Mouse (Mus musculus) neural tube, embryonic 14.5 days (tissue): ENCODE results near the gene Nav3. TPM values are rescaled to one million over a fixed set of nuclear protein-coding genes. Genes with fewer than 3 reads are reported as not detected.
A peak's percentile ranks its signal among the peaks of the same experiment; 100 is the strongest.

Experiments used
- ATAC-seq: fragments of 200-750 bp; cut with Nextera tagmentation; 2 replicates; pipeline ENCODE4 v1.8.0; 2017; ENCODE audit warnings: low read depth, mild to moderate bottlenecking, moderate TSS enrichment, moderate library complexity
- H3K27ac ChIP-seq: fragments of 300-500 bp; sonication (generic); 2 replicates; pipeline ENCODE4 v1.5.1; 2014; ENCODE audit warnings: low read depth, mild to moderate bottlenecking, control low read depth, low read length, moderate library complexity, mixed read lengths
- H3K27me3 ChIP-seq: fragments of 300-500 bp; sonication (generic); 2 replicates; pipeline ENCODE4 v1.6.1; 2014; ENCODE audit warnings: low read length; ENCODE audit not compliant: control insufficient read depth, insufficient read depth
- H3K36me3 ChIP-seq: fragments of 300-500 bp; sonication (generic); 2 replicates; pipeline ENCODE4 v1.6.1; 2014; ENCODE audit warnings: low read length, mixed read lengths; ENCODE audit not compliant: control insufficient read depth, insufficient read depth
- H3K4me1 ChIP-seq: fragments of 300-500 bp; sonication (generic); 2 replicates; pipeline ENCODE4 v1.6.1; 2014; ENCODE audit warnings: low read length; ENCODE audit not compliant: control insufficient read depth, insufficient read depth
- H3K4me2 ChIP-seq: fragments of 300-500 bp; sonication (generic); 2 replicates; pipeline ENCODE4 v1.6.1; 2014; ENCODE audit warnings: mild to moderate bottlenecking, low read depth, low read length, control low read depth
- H3K4me3 ChIP-seq: fragments of 300-500 bp; sonication (generic); 2 replicates; pipeline ENCODE4 v1.5.1; 2014; ENCODE audit warnings: low read depth, low read length, control low read depth, mixed read lengths
- H3K9ac ChIP-seq: fragments of 300-500 bp; sonication (generic); replicated peaks from 2 replicates; pipeline ENCODE4 v1.6.1; 2014; ENCODE audit warnings: low read depth, mild to moderate bottlenecking, control low read depth, low read length, mixed read lengths
- H3K9me3 ChIP-seq: fragments of 300-500 bp; sonication (generic); 2 replicates; pipeline ENCODE4 v1.6.1; 2016; ENCODE audit warnings: low read length; ENCODE audit not compliant: control insufficient read depth
- WGBS: fragments of 180-500 bp; shearing (Covaris S2); extraction: QIAGEN DNeasy Blood & Tissue Kit; methylation state at CpG from one replicate; pipeline ENCODE4 v1.1.7; 2014; 5-methylcytosine and 5-hydroxymethylcytosine counted together
- polyA plus RNA-seq: library from polyadenylated mRNA; unstranded; fragments of >200 nt; fragmentation: Nextera tagmentation; extraction: Ambion mirVana; gene quantifications from 2 replicates; pipeline ENCODE4 v1.2.1, GENCODE M21; 2014

Nav3 gene
- polyA plus RNA-seq, 1 experiment from 2014 or later, result 34.6 TPM

DNA sequence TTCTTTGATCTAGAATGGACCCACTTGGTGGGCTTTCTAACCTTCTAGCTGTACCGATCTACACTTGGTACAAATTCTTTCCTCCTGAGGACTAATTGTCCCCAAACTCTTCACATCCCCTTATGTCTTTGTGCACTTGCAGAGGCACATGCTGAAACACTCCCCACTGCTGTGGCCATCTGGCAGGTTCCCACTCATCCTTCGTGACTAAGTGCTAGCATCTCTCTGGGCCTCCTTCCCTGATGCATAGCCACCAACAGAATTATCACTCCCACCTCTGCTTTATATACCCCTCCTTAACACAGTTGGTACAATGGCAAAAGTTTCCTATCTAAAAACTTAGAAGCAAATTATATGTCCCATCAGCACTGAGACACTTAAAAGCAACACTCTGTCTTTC lies 15.6 kb downstream of the Nav3 start:
- H3K9ac ChIP-seq, result no peak overlapping the region
- no peak overlapping the region for H3K4me3 ChIP-seq
- H3K4me1 ChIP-seq, result no peaks in the 10 kb centered on the region
- H3K9me3 ChIP-seq, result no peaks in the 10 kb centered on the region
- no peaks in the 10 kb centered on the region for H3K27me3 ChIP-seq
- no peak overlapping the region for H3K4me2 ChIP-seq
- no peak for ATAC-seq
- H3K36me3 ChIP-seq, result no peaks in the 10 kb centered on the region
- H3K27ac ChIP-seq, result no peak overlapping the region
- WGBS, result 90% methylated on average over 2 of the region's 2 CpGs

DNA sequence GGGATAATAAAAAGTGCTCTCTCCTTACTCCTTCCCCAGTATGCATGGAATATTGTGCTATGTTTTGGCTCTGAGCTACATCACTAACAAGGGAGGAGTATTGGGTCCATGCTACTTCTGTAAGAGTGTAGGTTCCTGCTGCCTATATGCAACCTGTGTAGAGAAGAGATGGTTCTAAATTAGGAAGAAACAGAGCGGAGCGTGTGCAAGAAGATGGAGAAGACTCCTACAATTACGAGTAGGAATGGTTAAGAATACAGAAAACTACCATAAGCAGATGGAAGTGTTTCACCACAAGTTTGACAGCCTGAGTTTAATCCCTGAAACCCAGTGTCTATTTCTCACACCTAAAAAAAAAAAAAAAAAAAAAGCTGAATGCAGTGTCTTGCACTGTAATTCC lies 24.9 kb downstream of the Nav3 start:
- no peak overlapping the region for H3K9ac ChIP-seq
- H3K36me3 ChIP-seq, result no peaks in the 10 kb centered on the region
- peaks cover 11% of the 10 kb centered on the region; the same call in 1 of the 2 replicates for H3K4me1 ChIP-seq
- no peak overlapping the region for H3K4me3 ChIP-seq
- ATAC-seq, result no peak
- WGBS, result 95% methylated on average over 3 of the region's 3 CpGs
- H3K4me2 ChIP-seq, result no peak overlapping the region
- no peaks in the 10 kb centered on the region for H3K27me3 ChIP-seq
- no peak overlapping the region for H3K27ac ChIP-seq
- H3K9me3 ChIP-seq, result no peaks in the 10 kb centered on the region

DNA sequence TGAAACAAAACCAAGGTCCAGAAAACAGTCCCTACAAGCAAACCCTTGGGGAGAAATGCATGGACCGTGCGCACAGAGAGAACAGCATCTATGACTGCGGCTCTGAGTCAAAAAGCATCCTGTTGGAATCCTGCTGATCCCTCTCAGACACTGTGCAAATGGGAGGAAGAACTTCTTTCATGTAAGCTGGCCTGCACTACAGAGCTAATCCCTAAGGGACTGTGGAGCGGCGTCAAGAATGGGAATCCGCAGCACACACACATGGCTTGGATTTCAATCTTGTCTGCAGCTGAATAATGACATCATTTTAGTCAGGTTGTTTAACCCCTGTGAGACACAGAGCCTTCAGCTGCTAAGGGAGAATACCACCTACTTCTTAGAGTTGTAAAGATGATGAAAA lies 26.4 kb downstream of the Nav3 start:
- WGBS, result 48% methylated on average over 6 of the region's 6 CpGs
- Histone ChIP-seq H3K9ac (no peak overlapping the region), H3K9me3 (no peaks in the 10 kb centered on the region), H3K4me1 (peaks cover 11% of the 10 kb centered on the region; the same call in 1 of the 2 replicates), H3K36me3 (no peaks in the 10 kb centered on the region), H3K27ac (peak overlapping the region; percentile 44; the same call in 1 of the 2 replicates), H3K4me2 (no peak overlapping the region), H3K4me3 (no peak overlapping the region), H3K27me3 (no peaks in the 10 kb centered on the region)
- no peak for ATAC-seq

DNA sequence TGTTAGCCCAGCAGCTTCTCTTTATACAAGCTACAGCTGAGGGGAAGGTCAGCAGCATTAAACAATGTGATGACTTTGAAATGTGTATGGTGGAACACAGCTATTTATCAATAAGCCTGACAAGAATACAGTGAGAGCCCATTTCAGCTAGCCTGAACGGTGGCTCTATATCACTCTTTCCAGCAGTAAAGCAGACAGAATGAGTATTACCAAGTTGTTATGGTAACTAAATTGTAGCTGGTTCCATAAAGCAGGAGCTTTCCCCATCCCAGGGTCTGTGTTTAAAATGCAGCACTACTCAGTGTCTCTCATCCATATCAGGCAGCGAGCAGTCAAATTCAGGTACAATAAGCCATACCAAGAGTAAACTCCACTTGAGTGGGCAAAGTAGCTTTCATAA lies 27.0 kb downstream of the Nav3 start:
- Histone ChIP-seq H3K4me2 (no peak overlapping the region), H3K36me3 (no peaks in the 10 kb centered on the region), H3K9ac (no peak overlapping the region), H3K27me3 (no peaks in the 10 kb centered on the region), H3K4me3 (no peak overlapping the region), H3K4me1 (peaks cover 11% of the 10 kb centered on the region; the same call in 1 of the 2 replicates), H3K27ac (peak overlapping the region; percentile 44; the same call in 1 of the 2 replicates), H3K9me3 (no peaks in the 10 kb centered on the region)
- 37% methylated on average over 2 of the region's 2 CpGs for WGBS
- peak; percentile 61 for ATAC-seq

DNA sequence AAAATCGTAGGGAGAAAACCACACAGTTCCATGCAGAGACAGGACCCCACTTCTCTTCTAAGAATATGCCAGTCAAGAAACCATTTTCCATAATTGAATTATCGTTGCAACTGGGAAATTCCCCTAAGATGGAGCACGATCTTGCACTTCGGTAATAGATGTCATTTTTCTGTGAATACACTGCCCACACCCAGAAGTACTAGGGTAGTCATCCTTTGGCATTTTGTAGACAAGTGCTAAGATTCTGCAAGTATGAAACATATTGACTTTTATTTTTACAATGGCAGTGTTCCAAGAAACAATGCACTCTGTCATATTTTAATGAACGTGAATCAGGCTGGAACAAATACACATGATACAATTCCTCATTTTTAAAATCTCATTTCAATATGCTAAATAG lies 34.5 kb downstream of the Nav3 start:
- Histone ChIP-seq H3K27ac (no peak overlapping the region), H3K4me1 (peaks cover 23% of the 10 kb centered on the region), H3K27me3 (no peaks in the 10 kb centered on the region), H3K9ac (no peak overlapping the region), H3K36me3 (no peaks in the 10 kb centered on the region), H3K4me2 (no peak overlapping the region), H3K4me3 (no peak overlapping the region), H3K9me3 (no peaks in the 10 kb centered on the region)
- 76% methylated on average over 5 of the region's 5 CpGs for WGBS
- ATAC-seq, result no peak

DNA sequence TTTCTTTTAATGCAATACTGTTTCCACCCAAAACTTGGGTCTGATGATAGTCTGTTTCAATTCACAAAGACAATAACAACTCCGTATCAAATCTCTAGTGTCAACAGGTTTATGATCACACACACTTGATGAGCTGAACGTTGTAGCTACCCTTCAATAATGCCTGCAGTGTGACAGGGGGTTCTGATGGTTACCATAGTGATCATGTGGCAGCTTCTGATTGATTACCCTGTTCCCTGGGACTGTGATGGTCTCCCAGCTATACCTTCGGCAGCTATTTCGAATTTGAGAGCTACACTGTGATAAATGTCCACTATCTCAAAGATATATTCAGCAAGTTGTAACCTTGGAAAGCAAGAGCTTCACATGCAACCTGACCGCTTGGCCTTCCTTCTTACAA lies 39.0 kb downstream of the Nav3 start:
- Histone ChIP-seq H3K4me3 (no peak overlapping the region), H3K36me3 (no peaks in the 10 kb centered on the region), H3K4me1 (peaks cover 23% of the 10 kb centered on the region), H3K27ac (no peak overlapping the region), H3K27me3 (no peaks in the 10 kb centered on the region), H3K9me3 (no peaks in the 10 kb centered on the region), H3K9ac (no peak overlapping the region), H3K4me2 (no peak overlapping the region)
- WGBS, result 35% methylated on average over 5 of the region's 5 CpGs
- ATAC-seq, result peak; percentile 63; the same call in 1 of the 2 replicates

DNA sequence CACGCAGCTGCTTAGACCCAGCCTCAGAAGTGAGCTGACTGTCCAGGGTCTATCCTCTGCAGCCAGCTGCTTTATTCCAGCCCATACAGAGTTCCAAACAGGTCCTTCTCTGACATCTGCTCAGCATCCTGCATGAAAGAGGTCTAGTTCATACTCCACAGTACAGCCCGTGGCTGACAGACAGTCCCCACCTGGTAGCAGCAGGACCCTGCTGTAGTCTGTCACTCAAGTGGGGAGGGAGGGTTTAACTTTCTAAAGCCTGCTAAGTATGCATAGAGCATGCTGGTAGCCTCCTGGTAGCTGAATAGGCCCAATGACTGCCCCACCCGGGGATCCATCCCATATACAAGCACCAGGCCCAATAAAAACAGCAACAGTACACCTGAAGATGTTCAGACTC lies 40.4 kb downstream of the Nav3 start:
- H3K4me3 ChIP-seq, result no peak overlapping the region
- no peak for ATAC-seq
- no peaks in the 10 kb centered on the region for H3K36me3 ChIP-seq
- no peaks in the 10 kb centered on the region for H3K27me3 ChIP-seq
- no peak overlapping the region for H3K9ac ChIP-seq
- no peaks in the 10 kb centered on the region for H3K9me3 ChIP-seq
- peaks cover 23% of the 10 kb centered on the region for H3K4me1 ChIP-seq
- H3K4me2 ChIP-seq, result no peak overlapping the region
- no peak overlapping the region for H3K27ac ChIP-seq
- 34% methylated on average over 3 of the region's 3 CpGs for WGBS

DNA sequence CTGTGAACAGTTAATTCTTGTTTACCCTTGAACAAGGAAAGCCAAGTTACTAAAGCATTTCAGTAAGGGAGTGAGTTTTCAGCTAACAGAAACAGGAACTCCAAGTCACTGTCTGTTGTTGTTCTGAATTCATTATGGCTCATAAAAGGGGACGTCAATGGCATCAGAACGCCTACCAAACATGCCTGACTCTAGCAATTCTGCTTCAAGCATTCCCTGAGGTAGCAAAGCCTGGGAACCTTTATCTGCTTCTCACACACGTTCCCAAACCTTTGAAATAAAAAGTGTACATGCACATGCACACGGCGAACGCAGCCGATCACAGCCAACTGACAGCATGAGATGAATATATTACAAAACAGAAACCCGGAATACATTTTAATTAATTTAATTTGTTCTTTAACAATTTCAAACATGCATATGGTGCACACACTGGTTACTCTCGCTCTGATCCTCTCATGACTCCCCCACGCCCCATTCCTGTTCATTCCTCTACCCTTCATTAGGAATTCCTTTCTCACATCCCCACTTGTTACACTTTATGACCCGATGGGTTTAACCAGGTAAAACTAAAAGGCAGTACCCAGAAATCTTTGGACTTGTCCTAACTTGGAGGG lies 42.6 kb downstream of the Nav3 start:
- ATAC-seq, result no peak
- no peak overlapping the region for H3K4me3 ChIP-seq
- no peak overlapping the region for H3K27ac ChIP-seq

DNA sequence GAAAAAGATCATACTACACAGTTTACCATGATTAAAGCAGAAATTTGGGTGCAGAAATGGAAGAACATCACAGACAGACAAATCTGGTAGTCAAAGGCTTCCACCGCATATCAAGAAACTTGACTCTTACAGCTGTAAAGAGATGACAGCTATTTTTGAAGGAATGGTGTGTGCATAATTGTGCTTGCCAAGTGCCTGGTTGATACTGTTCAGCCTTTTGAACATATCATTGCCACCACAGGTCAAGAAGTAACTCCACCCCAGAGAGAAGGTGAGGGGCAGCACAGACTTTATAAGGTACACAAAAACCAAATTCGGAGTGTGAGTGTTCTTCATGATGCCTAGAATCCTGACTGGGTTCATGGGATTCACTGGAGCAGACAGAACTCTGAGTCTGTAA lies 53.1 kb downstream of the Nav3 start:
- ATAC-seq, result no peak
- Histone ChIP-seq H3K36me3 (no peaks in the 10 kb centered on the region), H3K27me3 (no peaks in the 10 kb centered on the region), H3K4me1 (no peaks in the 10 kb centered on the region), H3K27ac (no peak overlapping the region), H3K4me3 (no peak overlapping the region), H3K9me3 (no peaks in the 10 kb centered on the region), H3K9ac (no peak overlapping the region), H3K4me2 (no peak overlapping the region)
- WGBS, result 89% methylated on average over 2 of the region's 2 CpGs

More for the DNA sequence above, 42.6 kb downstream of the Nav3 start:
- WGBS, result 62% methylated on average over 11 of the region's 11 CpGs
- Histone ChIP-seq H3K4me2 (no peak overlapping the region), H3K9me3 (no peaks in the 10 kb centered on the region), H3K36me3 (no peaks in the 10 kb centered on the region), H3K9ac (no peak overlapping the region), H3K27me3 (no peaks in the 10 kb centered on the region), H3K4me1 (peaks cover 15% of the 10 kb centered on the region; the same call in 1 of the 2 replicates)
